Mouse (Mus musculus) gastrocnemius, adult 2 months (tissue): ENCODE results near the gene Mycbpap. TPM values are rescaled to one million over a fixed set of nuclear protein-coding genes. Genes with fewer than 3 reads are reported as not detected.
A peak's percentile ranks its signal among the peaks of the same experiment; 100 is the strongest.

Experiments used
- DNase-seq: peaks from one replicate; pipeline ENCODE4 v3.0.0; 2022
- H3K27ac ChIP-seq: fragments of 200-600 bp; 2 replicates; pipeline ENCODE4 v1.8.1; 2022; ENCODE audit warnings: mild to moderate bottlenecking
- H3K4me3 ChIP-seq: fragments of 200-600 bp; 2 replicates; pipeline ENCODE4 v1.8.1; 2022; ENCODE audit warnings: mild to moderate bottlenecking, moderate library complexity
- CTCF ChIP-seq: fragments of 200-600 bp; IDR thresholded peaks from 2 replicates; pipeline ENCODE4 v1.8.1; 2022; ENCODE audit warnings: antibody characterized with exemption, mild to moderate bottlenecking, moderate library complexity
- intact Hi-C: fragments of 180-260 bp; cut with DNase I; formaldehyde crosslinking; loops from one replicate; pipeline ENCODE4 v1.15.1; 2025
- total RNA-seq, 2 experiments: library from RNA; stranded (reverse); gene quantifications; 2 replicates each; pipeline ENCODE4 v1.2.3; 2021

The Mycbpap gene
- total RNA-seq, 2 experiments from 2014 or later = not detected

GRCm38 (mm10) chr11:94485223-94485622 is 36.3 kb downstream of the Mycbpap start:
- DNase-seq = no peak
- Histone ChIP-seq H3K27ac (no peak overlapping the region), H3K4me3 (no peak overlapping the region)
- intact Hi-C loops = loop anchor here (5.0 kb wide), 5 partner anchors 63 to 358 kb away; no protein-coding TSS in a partner anchor
- TF ChIP-seq CTCF = no peak

GRCm38 (mm10) chr11:94484636-94485035 is 36.9 kb downstream of the Mycbpap start:
- Histone ChIP-seq H3K4me3 (no peak overlapping the region), H3K27ac (no peak overlapping the region)
- no peak for DNase-seq
- intact Hi-C loops = loop anchor here (5.0 kb wide), 5 partner anchors 62 to 357 kb away; no protein-coding TSS in a partner anchor
- TF ChIP-seq CTCF = no peak

GRCm38 (mm10) chr11:94483921-94484320 is 37.6 kb downstream of the Mycbpap start:
- no peak for DNase-seq
- no peak overlapping the region for H3K4me3 ChIP-seq
- intact Hi-C loops = no loop called here
- no peak overlapping the region for H3K27ac ChIP-seq
- no peak for TF ChIP-seq CTCF

- no peak for DNase-seq
- no peak for TF ChIP-seq CTCF
- intact Hi-C loops = no loop called here
- Histone ChIP-seq H3K27ac (no peak overlapping the region), H3K4me3 (no peak overlapping the region)
These were observed 38.1 kb downstream of the Mycbpap start for GRCm38 (mm10) chr11:94483436-94483835.

GRCm38 (mm10) chr11:94482738-94483137 is 38.8 kb downstream of the Mycbpap start:
- TF ChIP-seq CTCF = no peak
- H3K4me3 ChIP-seq = no peak overlapping the region
- no peak for DNase-seq
- H3K27ac ChIP-seq = no peak overlapping the region
- intact Hi-C loops = no loop called here

- intact Hi-C loops = no loop called here
- Histone ChIP-seq H3K4me3 (no peak overlapping the region), H3K27ac (no peak overlapping the region)
- no peak for DNase-seq
- no peak for TF ChIP-seq CTCF
These were observed 39.6 kb downstream of the Mycbpap start for GRCm38 (mm10) chr11:94481963-94482362.

- no peak overlapping the region for H3K4me3 ChIP-seq
- no peak for TF ChIP-seq CTCF
- no peak overlapping the region for H3K27ac ChIP-seq
- intact Hi-C loops = no loop called here
- DNase-seq = no peak
These were observed 41.2 kb downstream of the Mycbpap start for GRCm38 (mm10) chr11:94480382-94480781.

GRCm38 (mm10) chr11:94477651-94478050 is 43.9 kb downstream of the Mycbpap start:
- Histone ChIP-seq H3K27ac (no peak overlapping the region), H3K4me3 (no peak overlapping the region)
- intact Hi-C loops = no loop called here
- no peak for TF ChIP-seq CTCF
- DNase-seq = peak; percentile 55

- no peak overlapping the region for H3K27ac ChIP-seq
- no peak for TF ChIP-seq CTCF
- DNase-seq = no peak
- intact Hi-C loops = no loop called here
- no peak overlapping the region for H3K4me3 ChIP-seq
These were observed 45.8 kb downstream of the Mycbpap start for GRCm38 (mm10) chr11:94475722-94476121.

- H3K4me3 ChIP-seq = peak overlapping the region; percentile 80
- H3K27ac ChIP-seq = peak overlapping the region; percentile 35; the same call in 1 of the 2 replicates
- intact Hi-C loops = no loop called here
- no peak for DNase-seq
- no peak for TF ChIP-seq CTCF
These were observed 47.0 kb downstream of the Mycbpap start for GRCm38 (mm10) chr11:94474544-94474910.

GRCm38 (mm10) chr11:94473707-94474543 is 47.6 kb downstream of the Mycbpap start, which contains the start of gene Cacna1g:
Gene Cacna1g, minus strand, starts transcription at chr11:94474198.
- peak; percentile 93 for DNase-seq
- intact Hi-C loops = no loop called here
- Histone ChIP-seq H3K4me3 (peak within 1 kb of the TSS; percentile 80), H3K27ac (peak within 1 kb of the TSS; percentile 73)
- no peak for TF ChIP-seq CTCF

GRCm38 (mm10) chr11:94472916-94473706 is 48.4 kb downstream of the Mycbpap start:
- H3K4me3 ChIP-seq = peak overlapping the region; percentile 80
- no peak for TF ChIP-seq CTCF
- intact Hi-C loops = no loop called here
- peak; percentile 36 for DNase-seq
- H3K27ac ChIP-seq = peak overlapping the region; percentile 73

- peak; percentile 40 for DNase-seq
These were observed 49.0 kb downstream of the Mycbpap start for GRCm38 (mm10) chr11:94472585-94472915.

More at GRCm38 (mm10) chr11:94472585-94472915, 49.0 kb downstream of the Mycbpap start:
- intact Hi-C loops = no loop called here
- Histone ChIP-seq H3K4me3 (peak overlapping the region; percentile 80), H3K27ac (peak overlapping the region; percentile 73)
- no peak for TF ChIP-seq CTCF
